Mouse (Mus musculus) CH12.LX (cell line): ENCODE data around the gene Srcin1. TPM values are rescaled to one million over a fixed set of nuclear protein-coding genes. Genes with fewer than 3 reads are reported as not detected.
A peak's percentile ranks its signal among the peaks of the same experiment; 100 is the strongest.

Experiments used
- DNase-seq: peaks from one replicate; pipeline ENCODE4 v3.0.0-alpha.2; 2013; ENCODE audit errors: extremely low read depth
- H3K27ac ChIP-seq: 2 replicates; pipeline ENCODE4 v1.5.1; 2012; ENCODE audit warnings: low read depth, mild to moderate bottlenecking, control low read depth, moderate library complexity; ENCODE audit not compliant: insufficient read depth
- H3K27me3 ChIP-seq: replicated peaks from 2 replicates; pipeline ENCODE3; 2012; ENCODE audit warnings: inconsistent platforms
- H3K36me3 ChIP-seq, 2 experiments: replicated peaks in 1 of 2; 2 replicates each; pipeline versions ENCODE3 to v1.6.1; 2012; ENCODE audit warnings: inconsistent platforms in 1 of 2, low read length in 1 of 2, mild to moderate bottlenecking in 1 of 2, mixed read lengths in 1 of 2, moderate library complexity in 1 of 2; ENCODE audit not compliant: control insufficient read depth in 1 of 2, insufficient read depth in 1 of 2
- H3K4me1 ChIP-seq, 2 experiments: 2 replicates each; pipeline ENCODE4 v1.6.1; 2012; ENCODE audit warnings: inconsistent platforms in 1 of 2, moderate library complexity in 1 of 2; ENCODE audit not compliant: insufficient read depth in 2 of 2, control insufficient read depth in 1 of 2
- H3K4me2 ChIP-seq: 2 replicates; pipeline ENCODE4 v1.6.1; 2012; ENCODE audit warnings: low read depth, mild to moderate bottlenecking, control low read depth; ENCODE audit not compliant: poor library complexity, insufficient read depth, severe bottlenecking
- H3K4me3 ChIP-seq, 3 experiments: fragments of 150-350 bp in 1 of 3; sonication (generic) in 1 of 3; replicated peaks in 1 of 3; 2 replicates each; pipeline versions ENCODE3 to v1.5.1; 2011 to 2012; ENCODE audit warnings: low read depth in 2 of 3, low read length in 2 of 3, mild to moderate bottlenecking in 2 of 3, moderate library complexity in 2 of 3, control low read depth in 1 of 3, improper control_type of control experiment in 1 of 3, inconsistent platforms in 1 of 3, mixed read lengths in 1 of 3; ENCODE audit not compliant: poor library complexity in 1 of 3
- H3K79me2 ChIP-seq: replicated peaks from 2 replicates; pipeline ENCODE4 v1.6.1; 2012; ENCODE audit warnings: mild to moderate bottlenecking, moderate library complexity; ENCODE audit not compliant: control insufficient read depth, poor library complexity, insufficient read depth, severe bottlenecking; ENCODE audit errors: extremely low read depth
- H3K9ac ChIP-seq: 2 replicates; pipeline ENCODE4 v1.6.1; 2012; ENCODE audit warnings: low read depth, mild to moderate bottlenecking, control low read depth, moderate library complexity; ENCODE audit not compliant: insufficient read depth
- H3K9me3 ChIP-seq: replicated peaks from 2 replicates; pipeline ENCODE3; 2012; ENCODE audit warnings: low read length, inconsistent platforms, mixed read lengths
- BHLHE40 ChIP-seq: IDR thresholded peaks from 2 replicates; pipeline ENCODE4 v1.6.1; 2011; ENCODE audit warnings: mild to moderate bottlenecking, low read depth, low read length, improper control_type of control experiment
- CHD2 ChIP-seq: IDR thresholded peaks from 2 replicates; pipeline ENCODE4 v1.6.1; 2011; ENCODE audit warnings: low read length, improper control_type of control experiment
- CTCF ChIP-seq, 2 experiments: IDR thresholded peaks in 1 of 2; conservative IDR thresholded peaks in 1 of 2; 2 replicates each; pipeline ENCODE4 v1.5.1; 2011 to 2012; ENCODE audit warnings: low read depth in 2 of 2, low read length in 2 of 2, improper control_type of control experiment in 1 of 2, inconsistent platforms in 1 of 2, mild to moderate bottlenecking in 1 of 2, moderate library complexity in 1 of 2
- E2F4 ChIP-seq: IDR thresholded peaks from 2 replicates; pipeline ENCODE4 v1.6.1; 2011; ENCODE audit warnings: low read depth, low read length, improper control_type of control experiment; ENCODE audit not compliant: insufficient replicate concordance
- ELF1 ChIP-seq: IDR thresholded peaks from 2 replicates; pipeline ENCODE4 v1.6.1; 2014; ENCODE audit warnings: low read depth, mild to moderate bottlenecking, inconsistent platforms, low read length, improper control_type of control experiment
- EP300 ChIP-seq: IDR thresholded peaks from 2 replicates; pipeline ENCODE4 v1.6.1; 2011; ENCODE audit warnings: low read length, improper control_type of control experiment
- ETS1 ChIP-seq: conservative IDR thresholded peaks from 2 replicates; pipeline ENCODE4 v1.6.1; 2012; ENCODE audit warnings: low read depth, mild to moderate bottlenecking, inconsistent platforms, low read length, improper control_type of control experiment, moderate library complexity
- GABPA ChIP-seq: IDR thresholded peaks from 2 replicates; pipeline ENCODE4 v1.6.1; 2012; ENCODE audit warnings: low read depth, low read length, improper control_type of control experiment, inconsistent platforms; ENCODE audit not compliant: insufficient replicate concordance
- JUND ChIP-seq: conservative IDR thresholded peaks from 2 replicates; pipeline ENCODE4 v1.6.1; 2011; ENCODE audit warnings: low read depth, low read length, improper control_type of control experiment
- MAX ChIP-seq: IDR thresholded peaks from 2 replicates; pipeline ENCODE4 v1.6.1; 2011; ENCODE audit warnings: low read length, improper control_type of control experiment
- MAZ ChIP-seq: IDR thresholded peaks from 2 replicates; pipeline ENCODE4 v1.6.1; 2012; ENCODE audit warnings: low read depth, mild to moderate bottlenecking, inconsistent platforms, low read length, improper control_type of control experiment, moderate library complexity
- MXI1 ChIP-seq: IDR thresholded peaks from 2 replicates; pipeline ENCODE4 v1.6.1; 2011; ENCODE audit warnings: mild to moderate bottlenecking, low read depth, low read length, improper control_type of control experiment
- MYC ChIP-seq: IDR thresholded peaks from 2 replicates; pipeline ENCODE4 v1.6.1; 2011; ENCODE audit warnings: low read depth, mild to moderate bottlenecking, improper control_type of control experiment, low read length
- NELFE ChIP-seq: IDR thresholded peaks from 2 replicates; pipeline ENCODE4 v1.6.1; 2011; ENCODE audit warnings: low read depth, low read length, improper control_type of control experiment
- NRF1 ChIP-seq: IDR thresholded peaks from 2 replicates; pipeline ENCODE4 v1.6.1; 2014; ENCODE audit warnings: low read depth, mild to moderate bottlenecking, inconsistent platforms, low read length, improper control_type of control experiment, moderate library complexity
- POLR2A ChIP-seq: IDR thresholded peaks from 2 replicates; pipeline ENCODE4 v1.6.1; 2011; ENCODE audit warnings: low read depth, mild to moderate bottlenecking, improper control_type of control experiment, low read length
- POLR2AphosphoS2 ChIP-seq: IDR thresholded peaks from 2 replicates; pipeline ENCODE4 v1.6.1; 2011; ENCODE audit warnings: low read depth, low read length, improper control_type of control experiment
- SMC3 ChIP-seq: IDR thresholded peaks from 2 replicates; pipeline ENCODE4 v1.6.1; 2011; ENCODE audit warnings: low read depth, low read length, improper control_type of control experiment
- TBP ChIP-seq: conservative IDR thresholded peaks from 2 replicates; pipeline ENCODE4 v1.6.1; 2011; ENCODE audit warnings: low read depth, low read length, improper control_type of control experiment
- UBTF ChIP-seq: IDR thresholded peaks from 2 replicates; pipeline ENCODE4 v1.6.1; 2012; ENCODE audit warnings: low read depth, mild to moderate bottlenecking, inconsistent platforms, low read length, improper control_type of control experiment, moderate library complexity
- USF2 ChIP-seq: conservative IDR thresholded peaks from 2 replicates; pipeline ENCODE4 v1.6.1; 2011; ENCODE audit warnings: low read depth, low read length, improper control_type of control experiment
- ZNF384 ChIP-seq: IDR thresholded peaks from 2 replicates; pipeline ENCODE4 v1.6.1; 2012; ENCODE audit warnings: low read depth, low read length, improper control_type of control experiment, inconsistent platforms
- dilution Hi-C: fragments of 300-500 bp; cut with MboI; formaldehyde crosslinking; loops from 2 replicates; pipeline ENCODE4 v1.14.3; 2020; ENCODE audit warnings: low sequenced_read_pairs; ENCODE audit not compliant: extremely low pct_unique_long_range_greater_than_20kb, extremely low pct_ligation_motif_present
- in situ Hi-C: fragments of 300-500 bp; cut with MboI; formaldehyde crosslinking; loops from 3 replicates; pipeline ENCODE4 v1.14.3; 2019; ENCODE audit warnings: low sequenced_read_pairs, low pct_ligation_motif_present, low pct_unique_long_range_greater_than_20kb, mixed read lengths
- polyA plus RNA-seq: library from polyadenylated mRNA; unstranded; fragments of >175 nt; gene quantifications from 2 replicates; pipeline ENCODE4 v1.2.1, GENCODE M21; 2012; ENCODE audit warnings: low read depth; ENCODE audit not compliant: insufficient read length
- total RNA-seq, 2 experiments: library from RNA; depleted of rRNA; stranded (reverse); fragments of 300-350 nt in 1 of 2; fragments of >200 nt in 1 of 2; gene quantifications; 2 replicates each; pipeline ENCODE4 v1.2.3; 2012 to 2014

Gene Srcin1
- total and polyA plus RNA-seq, 3 experiments: 0.08 to 0.09 TPM; not detected in 1

GRCm38 (mm10) chr11:97534442-97535307 is 41.3 kb downstream of the Srcin1 start:
- TF ChIP-seq CTCF (conservative IDR thresholded peaks at IDR 0.05 in 1 of 2, IDR thresholded peaks at IDR 0.05 in 1 of 2; ENCODE audit: low read depth in 2 of 2, low read length in 2 of 2): no peak
- TF ChIP-seq, all 38 proteins: peak for 0
- Histone ChIP-seq H3K4me1 (peaks cover 13 to 27% of the 10 kb centered on the region in 2 experiments), H3K36me3 (no peaks in the 10 kb centered on the region), H3K9ac (no peak overlapping the region), H3K9me3 (peaks cover 18% of the 10 kb centered on the region), H3K4me3 (no peak overlapping the region), H3K27me3 (peaks cover 83% of the 10 kb centered on the region), H3K79me2 (no peaks in the 10 kb centered on the region), H3K27ac (no peak overlapping the region), H3K4me2 (no peak overlapping the region)
- in situ Hi-C loops (loop anchor here (5.0 kb wide), 1 partner anchor 33 kb away; no protein-coding TSS in a partner anchor), dilution Hi-C loops (no loop called here)
- DNase-seq: no peak

GRCm38 (mm10) chr11:97533653-97534052 is 42.3 kb downstream of the Srcin1 start:
- H3K9me3 ChIP-seq: peaks cover 18% of the 10 kb centered on the region
- DNase-seq: no peak
- H3K4me1 ChIP-seq: peaks cover 13 to 25% of the 10 kb centered on the region in 2 experiments
- in situ Hi-C loops (loop anchor here (5.0 kb wide), 1 partner anchor 34 kb away; no protein-coding TSS in a partner anchor), dilution Hi-C loops (no loop called here)
- no peak overlapping the region for H3K4me3 ChIP-seq
- H3K4me2 ChIP-seq: no peak overlapping the region
- no peak overlapping the region for H3K9ac ChIP-seq
- H3K36me3 ChIP-seq: no peaks in the 10 kb centered on the region
- TF ChIP-seq POLR2A (no peak), SMC3 (no peak), ZNF384 (no peak), MAZ (no peak), USF2 (no peak)
- no peaks in the 10 kb centered on the region for H3K79me2 ChIP-seq
- H3K27ac ChIP-seq: no peak overlapping the region
- peaks cover 83% of the 10 kb centered on the region for H3K27me3 ChIP-seq

GRCm38 (mm10) chr11:97532950-97533582 is 42.9 kb downstream of the Srcin1 start:
- peak overlapping the region; percentile 86 for H3K4me2 ChIP-seq
- no peaks in the 10 kb centered on the region for H3K36me3 ChIP-seq
- H3K9ac ChIP-seq: peak overlapping the region; percentile 14; the same call in 1 of the 2 replicates
- H3K79me2 ChIP-seq: no peaks in the 10 kb centered on the region
- H3K27me3 ChIP-seq: peaks cover 87% of the 10 kb centered on the region
- H3K4me3 ChIP-seq: peak overlapping the region; percentile 37 to 62 (median 39)
- peaks cover 16% of the 10 kb centered on the region for H3K9me3 ChIP-seq
- in situ Hi-C loops (loop anchor here (5.0 kb wide), 1 partner anchor 34 kb away; no protein-coding TSS in a partner anchor), dilution Hi-C loops (no loop called here)
- peak; percentile 91 for DNase-seq
- no peak overlapping the region for H3K27ac ChIP-seq
- H3K4me1 ChIP-seq: peaks cover 13 to 25% of the 10 kb centered on the region in 2 experiments
- TF ChIP-seq UBTF (no peak), NELFE (0 out of 2 replicates have a peak, but pooled peaks have one; percentile 12), CHD2 (peak; percentile 68), POLR2A (0 out of 2 replicates have a peak, but pooled peaks have one; percentile 28), E2F4 (no peak), GABPA (no peak), MAX (no peak), POLR2AphosphoS2 (no peak), ELF1 (peak; percentile 47; the same call in 1 of the 2 replicates), CTCF (conservative IDR thresholded peaks at IDR 0.05 in 1 of 2, IDR thresholded peaks at IDR 0.05 in 1 of 2; ENCODE audit: low read depth in 2 of 2, low read length in 2 of 2) (no peak), MAZ (peak; percentile 81), MXI1 (0 out of 2 replicates have a peak, but pooled peaks have one; percentile 37), USF2 (no peak), NRF1 (peak; percentile 76), JUND (peak; percentile 87), EP300 (peak; percentile 70), ETS1 (peak; percentile 18; the same call in 1 of the 2 replicates), MYC (0 out of 2 replicates have a peak, but pooled peaks have one; percentile 15), BHLHE40 (peak; percentile 84), TBP (no peak)
